Mouse (Mus musculus) adrenal gland, postnatal 36 days (tissue): ENCODE results near the gene Map6d1. TPM values are rescaled to one million over a fixed set of nuclear protein-coding genes. Genes with fewer than 3 reads are reported as not detected.

ENCODE experiments used
- DNase-seq, 2 experiments: peaks; one replicate each; pipeline ENCODE4 v3.0.0; 2021; ENCODE audit warnings: mixed read lengths in 1 of 2
- long read RNA-seq, 2 experiments: library from polyadenylated mRNA; stranded (forward); transcript quantifications; one replicate each; pipeline ENCODE4 v2.0.0; 2021; ENCODE audit warnings: borderline sequencing depth in 2 of 2
- total RNA-seq, 2 experiments: library from RNA; stranded (reverse); gene quantifications; 2 replicates each; pipeline ENCODE4 v1.2.3; 2021

Gene Map6d1
- 10 to 100 TPM in 1 of 2 experiments, under 1 TPM in 1; 0.66 to 16.8 TPM for total RNA-seq
- long read RNA-seq, experiment 1, partial matches to known transcripts: 0 of 6 reads
- long read RNA-seq, experiment 1, other reads (novel, unspliced or antisense): 4 of 6 reads
- long read RNA-seq, experiment 2: 0 reads

DNA sequence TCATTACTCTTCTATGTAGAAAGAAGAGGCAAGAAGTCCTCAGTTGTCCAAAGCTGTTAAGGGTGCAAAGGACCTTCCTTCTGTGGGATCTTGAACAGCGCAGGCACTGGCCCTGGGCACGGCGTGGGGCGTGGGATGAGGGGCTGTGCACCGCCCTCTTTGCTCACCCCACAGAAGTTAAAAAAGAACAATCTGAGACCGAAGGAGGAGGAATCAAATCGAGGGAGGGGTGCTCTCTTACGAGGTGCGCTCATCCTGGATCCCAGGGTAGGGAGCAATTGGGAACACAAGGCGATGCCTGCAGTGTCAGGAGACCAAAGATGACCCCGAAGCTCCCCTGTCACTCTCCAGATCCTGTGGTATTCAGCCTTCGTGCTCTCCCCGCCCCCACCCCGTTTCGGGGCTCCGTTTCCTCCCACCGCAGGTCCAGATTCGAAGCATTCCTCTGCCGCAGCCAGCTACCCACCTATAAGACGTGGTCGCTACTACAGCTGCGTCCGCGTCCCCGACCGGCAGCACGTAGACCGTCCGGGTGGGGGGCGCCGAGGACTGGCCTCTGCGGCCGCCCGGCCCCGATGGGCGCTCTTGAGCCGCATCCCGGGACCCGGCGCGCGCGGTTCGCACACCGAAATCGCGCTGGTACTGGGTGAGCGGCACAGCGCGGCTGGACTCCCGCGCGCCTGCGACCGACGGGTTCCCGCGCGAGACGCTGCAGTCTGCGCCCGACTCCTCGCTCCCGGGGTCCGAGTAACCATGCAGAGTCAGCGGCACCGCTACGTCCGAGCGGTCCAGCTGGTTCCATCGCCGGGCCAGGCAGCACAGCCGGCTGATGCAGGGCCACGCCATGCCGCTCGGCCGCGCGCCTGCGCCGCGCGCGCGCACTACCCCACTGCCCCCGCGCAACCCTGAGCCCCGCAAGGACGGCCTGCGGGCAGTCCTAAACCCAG is at the start of gene Map6d1:
Gene Map6d1 (minus strand): TSS at position 891 of the 947 bp plus-strand sequence.
- peak; percentile 72 to 74 for DNase-seq

- DNase-seq: no peak
These were observed 39.1 kb upstream of the Map6d1 start for GRCm38 (mm10) chr16:20280238-20280637.

DNA sequence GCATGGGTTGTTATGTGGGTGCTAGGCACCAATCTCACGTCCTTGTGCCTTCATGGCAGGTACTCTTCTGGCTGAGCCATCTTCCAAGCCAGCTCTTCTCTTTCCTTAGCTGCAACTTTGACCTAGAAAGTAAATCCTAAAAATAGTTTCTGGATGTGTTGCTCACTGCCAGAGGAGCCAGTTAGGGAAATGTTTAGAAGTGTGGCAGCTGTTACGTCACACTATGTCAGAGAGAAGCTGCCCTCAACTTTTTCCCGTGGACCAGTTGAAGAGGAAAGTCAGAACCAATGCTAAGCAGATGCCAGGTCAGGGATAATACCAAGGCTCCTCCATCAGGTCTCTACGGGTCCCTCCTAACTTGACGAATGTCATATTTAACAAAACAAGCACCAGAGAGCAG is 38.2 kb upstream of the Map6d1 start:
- DNase-seq: no peak

DNA sequence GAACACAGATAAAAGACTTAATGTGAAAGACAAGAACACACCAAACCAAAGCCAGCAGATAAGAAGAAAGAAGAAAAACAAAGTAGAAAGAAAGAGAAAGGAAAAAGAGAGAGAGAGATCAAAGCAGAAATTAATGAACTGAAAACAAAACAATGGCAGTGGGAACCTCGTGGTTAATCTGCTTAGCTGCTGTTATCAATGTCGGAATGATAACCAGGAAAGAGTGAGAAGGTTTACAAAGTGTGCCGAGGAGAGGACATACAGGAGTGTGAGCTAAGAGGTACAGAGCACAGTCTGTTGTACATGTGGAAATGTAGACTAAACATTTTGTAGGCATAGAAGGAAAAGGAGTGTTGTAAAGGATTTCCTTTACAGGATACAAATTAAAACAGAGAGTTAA is 31.8 kb upstream of the Map6d1 start:
- no peak for DNase-seq

DNA sequence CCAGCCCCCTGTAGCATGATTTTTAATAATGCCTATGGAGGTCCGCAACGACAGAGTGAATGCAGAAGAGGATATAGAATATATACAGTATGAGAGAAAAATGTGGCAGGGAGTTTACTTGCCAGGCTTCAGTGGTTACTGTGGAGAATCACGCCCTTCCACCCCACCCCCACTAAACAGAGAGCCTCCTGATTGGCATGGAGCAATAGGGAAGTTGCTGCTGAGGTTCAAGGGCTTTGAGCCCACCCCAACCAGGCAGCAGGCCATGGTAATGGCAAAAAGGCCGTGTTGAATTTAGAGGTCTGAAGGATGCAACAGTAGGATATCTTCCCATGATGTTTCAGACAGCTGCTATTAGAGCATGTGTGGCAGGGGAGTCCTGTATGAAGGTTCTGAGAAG is 30.2 kb upstream of the Map6d1 start:
- DNase-seq: no peak

DNA sequence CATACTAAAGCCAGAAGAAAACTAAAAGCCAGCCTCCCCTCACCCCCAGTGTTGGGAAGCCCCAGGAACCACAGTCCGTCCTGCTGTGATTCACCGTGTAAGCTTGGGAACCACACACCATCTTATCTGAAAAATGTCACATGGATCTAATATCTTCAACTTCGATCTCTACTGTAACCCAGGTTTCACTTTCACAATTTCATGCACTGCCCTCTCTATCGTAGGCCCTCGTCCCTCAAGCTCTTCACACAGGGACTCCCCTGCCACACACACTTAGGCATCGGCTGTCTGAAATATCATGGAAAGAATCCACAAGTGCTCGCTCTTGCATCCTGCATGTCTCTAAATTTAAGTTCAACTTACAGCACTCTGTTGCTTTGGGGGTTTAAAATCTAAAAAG is 23.9 kb upstream of the Map6d1 start:
- DNase-seq: no peak

GRCm38 (mm10) chr16:20257926-20258325 is 16.8 kb upstream of the Map6d1 start:
- no peak for DNase-seq

GRCm38 (mm10) chr16:20248442-20249174 is 7.5 kb upstream of the Map6d1 start:
- no peak for DNase-seq

DNA sequence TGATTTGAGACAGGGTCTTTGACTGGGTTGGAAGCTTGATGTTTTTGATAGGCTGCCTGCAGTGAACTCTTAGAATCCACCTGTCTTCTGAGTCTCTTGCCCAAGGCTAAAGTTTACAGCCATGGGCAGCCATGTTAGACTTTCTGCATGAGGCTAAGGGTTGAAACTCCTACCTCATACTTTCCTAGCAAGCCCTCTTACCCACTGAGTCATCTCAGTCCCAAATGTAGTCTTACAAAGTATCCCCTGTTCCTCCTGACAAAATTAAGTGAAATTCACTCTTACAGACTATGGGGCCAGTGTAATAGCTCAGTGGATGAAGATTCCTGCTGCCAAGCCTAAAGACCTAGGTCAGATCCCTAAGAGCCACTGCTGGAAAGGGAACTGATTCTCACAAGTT is 5.9 kb upstream of the Map6d1 start:
- no peak for DNase-seq

GRCm38 (mm10) chr16:20238646-20239045 is 2.5 kb downstream of the Map6d1 start:
- no peak for DNase-seq

GRCm38 (mm10) chr16:20237426-20237825 is 3.7 kb downstream of the Map6d1 start:
- peak; percentile 50 to 75 for DNase-seq

DNA sequence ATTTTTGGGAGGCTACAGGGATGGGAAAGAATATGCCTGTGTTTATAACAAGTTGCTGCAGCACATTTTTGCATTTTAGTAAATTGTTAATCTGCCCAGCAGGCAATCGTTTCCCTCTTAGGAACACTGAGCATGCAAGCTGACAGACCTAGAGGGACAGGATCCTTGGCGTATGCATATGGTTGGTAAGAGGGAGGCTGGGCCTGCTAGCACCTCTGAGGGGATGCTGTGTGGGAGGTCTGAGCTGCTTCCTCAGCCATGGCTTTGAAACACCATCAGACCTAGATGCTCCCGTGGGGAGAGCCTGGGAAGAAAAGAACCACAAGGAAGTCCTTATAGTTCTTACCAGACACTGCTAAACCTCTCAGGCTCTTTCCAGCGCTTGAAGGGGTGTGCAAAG is 6.8 kb downstream of the Map6d1 start:
- DNase-seq: no peak

- no peak for DNase-seq
These were observed 13.0 kb downstream of the Map6d1 start for GRCm38 (mm10) chr16:20228167-20228566.

GRCm38 (mm10) chr16:20227504-20227903 is 13.7 kb downstream of the Map6d1 start:
- no peak for DNase-seq

GRCm38 (mm10) chr16:20226676-20227075 is 14.5 kb downstream of the Map6d1 start:
- no peak for DNase-seq

GRCm38 (mm10) chr16:20222726-20223125 is 18.4 kb downstream of the Map6d1 start:
- DNase-seq: no peak

DNA sequence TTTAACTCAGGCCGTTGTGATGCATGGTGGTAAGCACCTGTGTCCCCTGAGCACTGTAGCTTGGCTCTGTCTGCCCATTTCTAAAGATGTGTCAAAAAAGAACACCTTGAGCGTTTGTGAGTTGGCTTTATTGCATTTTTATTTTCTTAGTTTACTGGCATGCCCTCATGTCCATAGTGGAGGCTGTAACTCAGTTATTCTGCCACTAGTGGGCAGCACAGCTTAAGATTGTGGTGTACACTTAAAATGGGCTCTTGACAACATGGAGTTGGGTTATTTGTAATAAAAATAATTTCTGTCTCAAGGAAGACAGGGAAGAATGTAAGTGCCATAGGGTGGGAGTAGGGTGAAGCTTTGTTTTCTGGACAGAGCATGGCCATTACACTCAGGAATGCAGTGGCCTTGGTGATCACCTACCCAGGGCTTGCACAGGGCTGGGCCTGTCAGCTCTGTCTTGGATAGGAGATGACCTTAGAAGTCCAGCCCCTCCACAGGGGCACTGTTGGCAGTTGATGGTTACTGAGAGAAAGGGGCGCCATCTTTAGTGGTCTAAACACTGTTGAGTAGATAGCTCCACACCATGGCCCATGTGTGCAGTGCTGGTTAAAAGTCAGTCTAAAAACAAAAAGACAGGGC is 27.4 kb downstream of the Map6d1 start:
- DNase-seq: peak; percentile 61 to 64

- no peak for DNase-seq
These were observed 41.5 kb downstream of the Map6d1 start for GRCm38 (mm10) chr16:20199501-20200201.

DNA sequence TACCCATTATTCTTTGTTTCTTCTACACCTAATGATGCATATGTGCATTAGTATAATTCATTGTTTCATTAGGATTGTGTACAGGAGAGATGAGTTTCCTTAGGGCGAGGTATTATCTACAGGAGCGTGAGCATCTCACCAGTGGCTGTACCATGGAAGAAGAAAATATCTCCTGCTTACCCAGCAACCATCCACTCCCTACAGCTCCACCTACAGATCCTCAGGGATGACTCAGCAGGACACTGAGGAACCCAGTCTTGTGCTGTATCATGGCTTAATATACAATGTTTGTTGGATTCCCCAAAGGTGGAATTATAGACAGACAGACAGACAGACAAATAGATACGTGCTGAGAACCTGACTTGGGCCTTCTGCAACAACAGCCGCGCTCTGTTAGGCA is 44.2 kb downstream of the Map6d1 start:
- no peak for DNase-seq

DNA sequence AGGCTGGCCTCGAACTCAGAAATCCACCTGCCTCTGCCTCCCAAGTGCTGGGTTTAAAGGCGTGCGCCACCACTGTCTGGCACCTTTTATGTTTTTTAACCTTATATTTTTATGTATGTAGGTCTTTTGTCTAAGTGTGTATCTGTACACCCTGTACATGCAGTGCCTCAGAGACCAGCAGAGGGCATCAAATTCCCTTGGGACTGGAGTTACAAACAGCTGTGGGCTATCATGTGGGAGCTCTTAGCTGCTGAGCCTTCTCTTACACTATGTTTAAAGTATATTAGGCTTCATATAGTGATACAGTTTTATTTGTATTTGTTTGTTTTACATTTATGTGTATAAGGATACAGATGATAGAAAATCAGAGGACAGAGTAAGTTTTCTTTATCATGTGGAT is 45.6 kb downstream of the Map6d1 start:
- peak in 1 of 2 experiments; percentile 45 for DNase-seq

- DNase-seq: no peak
These were observed 49.1 kb downstream of the Map6d1 start for GRCm38 (mm10) chr16:20192043-20192442.
